Mouse (Mus musculus) heart, postnatal 10 days (tissue): ENCODE measurements at regions not wholly inside any gene's neighbourhood (a gene's known extent, or its start where the extent isn't known, plus 50 kb on each side); places are given as distances from the start of the nearest gene placed in this dataset.

ENCODE experiments used
- DNase-seq, 2 experiments: peaks; one replicate each; pipeline ENCODE4 v3.0.0; 2021
- intact Hi-C: fragments of 180-260 bp; cut with DNase I; formaldehyde crosslinking; loops from one replicate; pipeline ENCODE4 v1.15.1; 2025

DNA sequence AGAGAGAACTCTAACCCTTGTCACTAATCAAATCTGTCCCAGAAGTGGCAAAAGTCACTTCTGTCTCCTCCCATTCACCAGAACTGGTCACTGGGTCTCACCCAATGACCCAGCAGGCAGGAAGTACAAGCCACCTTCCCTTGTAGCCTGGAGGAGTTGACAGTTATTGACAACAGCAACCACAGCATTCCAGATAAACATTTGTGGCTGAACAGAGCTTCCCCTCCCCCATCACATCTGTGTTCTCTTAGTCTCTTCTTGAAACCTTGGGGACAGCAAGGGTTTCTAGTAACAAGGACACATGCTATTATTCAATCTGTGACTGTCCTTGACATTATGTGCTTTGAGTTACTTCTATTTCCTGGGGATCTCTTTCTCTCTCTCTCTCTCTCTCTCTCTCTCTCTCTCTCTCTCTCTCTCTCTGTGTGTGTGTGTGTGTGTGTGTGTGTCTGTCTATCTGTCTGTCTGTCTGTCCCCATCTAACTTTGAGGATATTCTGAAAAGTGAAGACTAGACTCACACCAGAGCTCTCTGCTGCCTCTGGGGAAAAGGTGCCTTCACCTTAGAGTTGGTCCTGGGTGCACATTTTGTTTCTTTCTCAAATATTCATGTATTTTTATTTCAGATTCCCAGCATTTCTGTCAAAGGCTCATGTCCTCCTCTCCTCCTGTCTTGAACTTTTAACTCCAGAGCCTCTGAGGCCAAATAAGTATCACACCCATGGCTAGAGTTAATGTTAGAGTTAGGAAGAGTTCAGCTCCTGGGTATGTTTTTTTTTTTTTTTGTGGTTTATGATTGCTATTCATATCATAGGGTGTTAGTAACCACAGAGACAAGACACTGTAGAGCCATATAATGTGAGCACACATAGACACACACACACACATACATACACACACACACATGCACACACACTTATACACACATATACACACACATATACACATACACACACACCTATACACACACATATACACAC, 65.4 kb upstream of the Tut7 start:
- DNase-seq: no peak
- intact Hi-C loops: loop anchor here (2.0 kb wide), 2 partner anchors 288 to 580 kb away; partner anchors contain the start of gene Gas1

DNA sequence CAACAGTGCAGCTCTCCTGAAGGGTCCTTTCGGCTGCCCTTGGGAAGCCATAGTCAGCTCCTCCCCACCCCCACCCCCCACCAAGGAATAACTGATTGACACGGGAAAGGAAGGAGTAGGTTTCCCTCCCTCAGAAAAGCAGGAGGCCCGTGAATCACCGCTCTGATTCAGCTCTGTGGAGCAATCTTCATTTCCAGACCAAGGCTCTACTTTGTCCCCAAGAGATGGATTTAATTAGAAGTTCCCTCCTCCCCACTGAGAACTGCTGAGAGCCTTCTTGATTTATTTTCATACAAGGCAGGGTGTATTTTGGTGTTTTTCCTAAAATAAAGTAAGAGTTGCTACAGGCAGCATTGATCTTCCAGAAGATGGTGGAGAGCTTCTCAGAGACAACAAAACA, 64.4 kb upstream of the Tut7 start:
- DNase-seq: no peak
- intact Hi-C loops: no loop called here

DNA sequence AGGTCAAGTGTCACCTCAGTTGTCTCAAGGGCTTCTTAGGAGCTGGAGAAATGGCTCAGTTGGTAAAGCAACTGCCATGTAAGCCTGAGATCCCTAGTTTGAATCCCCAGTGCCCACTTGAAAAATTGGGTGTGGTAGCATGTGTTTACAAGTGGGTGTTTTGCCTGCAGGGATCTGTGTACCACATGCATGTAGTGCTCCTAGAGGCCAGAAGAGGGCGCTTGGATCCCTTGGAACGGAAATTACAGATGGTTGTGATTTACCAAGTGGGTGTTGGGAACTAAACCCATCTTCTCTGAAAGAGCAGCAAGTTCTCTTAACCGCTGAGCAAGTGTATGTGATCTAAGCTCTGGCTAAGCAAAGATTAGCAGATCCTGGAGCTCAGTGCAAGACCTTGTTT, 63.6 kb upstream of the Tut7 start:
- intact Hi-C loops: no loop called here
- no peak for DNase-seq

DNA sequence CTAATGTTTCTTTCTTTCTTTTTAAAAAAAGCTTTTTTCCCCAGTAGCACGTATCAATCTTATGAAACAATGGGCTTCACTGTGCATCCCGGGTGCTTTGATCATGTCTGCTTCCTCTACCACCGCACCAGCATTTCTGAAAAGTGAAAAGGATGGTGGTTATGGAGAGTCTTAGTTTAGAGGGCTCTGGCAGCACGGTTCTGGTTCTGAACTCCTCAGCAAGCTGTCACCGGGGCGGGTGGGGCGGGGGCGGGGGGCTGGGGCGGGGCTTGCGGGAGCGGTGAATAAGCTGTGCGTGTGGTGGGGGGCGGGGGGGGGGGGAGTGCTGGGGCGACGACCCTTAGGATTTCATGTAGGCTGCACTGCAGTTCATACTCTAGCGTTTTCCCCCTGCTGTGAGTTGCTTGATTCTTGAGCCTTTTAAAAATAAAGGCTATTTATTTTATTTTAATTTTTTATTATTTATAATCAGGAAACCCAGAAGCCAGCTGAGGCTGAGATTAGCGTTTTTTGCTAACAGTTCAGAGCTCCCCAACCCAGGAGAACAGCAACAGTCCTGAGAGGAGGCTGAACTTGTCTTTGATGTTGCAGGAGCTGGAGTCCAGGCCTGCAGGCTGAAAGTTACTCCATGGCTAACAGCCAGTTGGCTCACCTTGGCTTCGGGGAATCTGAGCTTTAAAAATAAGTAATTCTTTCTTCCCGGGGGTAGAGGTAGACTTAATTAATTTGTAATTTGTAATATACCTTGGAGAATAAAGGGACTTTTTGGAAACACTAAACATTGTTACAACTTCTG, 59.2 kb upstream of the Tut7 start:
- peak in 1 of 2 experiments; percentile 24 for DNase-seq
- intact Hi-C loops: no loop called here

DNA sequence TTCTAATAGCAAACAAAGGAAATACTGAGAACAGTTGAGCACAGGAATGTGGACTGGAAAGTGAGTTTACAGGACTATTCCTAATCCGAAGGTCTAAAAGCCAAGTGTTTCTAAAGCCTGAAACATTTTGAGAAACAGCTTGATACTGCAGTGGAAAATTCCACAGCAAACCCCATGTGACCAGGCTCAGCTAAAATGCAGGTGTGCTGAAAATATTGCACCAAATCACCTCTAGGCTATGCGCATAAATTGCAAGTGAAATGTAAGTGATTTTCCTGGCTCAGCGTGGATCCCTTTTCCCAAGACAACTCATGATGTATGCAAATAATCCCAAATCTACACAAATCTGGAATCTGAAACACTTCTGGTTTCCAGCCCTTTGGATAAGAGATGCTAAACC, 57.1 kb upstream of the Tut7 start:
- intact Hi-C loops: no loop called here
- DNase-seq: no peak

DNA sequence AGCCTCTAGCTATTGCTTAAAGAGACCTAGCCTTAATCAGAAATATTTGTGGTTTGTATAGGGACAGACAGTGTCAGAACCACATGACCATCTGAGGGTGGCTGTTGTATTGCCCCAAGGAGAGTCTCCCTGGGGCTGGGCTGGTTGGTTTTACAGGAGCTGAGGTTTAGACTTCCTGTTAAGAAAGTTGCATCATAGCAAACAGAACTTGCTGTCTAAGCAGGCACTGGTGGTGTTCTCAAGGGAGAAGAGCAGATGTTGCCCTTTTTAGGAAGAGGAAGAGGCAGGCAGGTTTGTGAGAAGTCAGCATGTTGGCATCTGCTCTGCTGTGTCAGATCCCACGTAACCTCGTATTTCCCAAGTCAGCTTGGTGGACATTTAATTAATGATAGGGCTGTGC, 52.7 kb upstream of the Tut7 start:
- DNase-seq: no peak
- intact Hi-C loops: no loop called here

DNA sequence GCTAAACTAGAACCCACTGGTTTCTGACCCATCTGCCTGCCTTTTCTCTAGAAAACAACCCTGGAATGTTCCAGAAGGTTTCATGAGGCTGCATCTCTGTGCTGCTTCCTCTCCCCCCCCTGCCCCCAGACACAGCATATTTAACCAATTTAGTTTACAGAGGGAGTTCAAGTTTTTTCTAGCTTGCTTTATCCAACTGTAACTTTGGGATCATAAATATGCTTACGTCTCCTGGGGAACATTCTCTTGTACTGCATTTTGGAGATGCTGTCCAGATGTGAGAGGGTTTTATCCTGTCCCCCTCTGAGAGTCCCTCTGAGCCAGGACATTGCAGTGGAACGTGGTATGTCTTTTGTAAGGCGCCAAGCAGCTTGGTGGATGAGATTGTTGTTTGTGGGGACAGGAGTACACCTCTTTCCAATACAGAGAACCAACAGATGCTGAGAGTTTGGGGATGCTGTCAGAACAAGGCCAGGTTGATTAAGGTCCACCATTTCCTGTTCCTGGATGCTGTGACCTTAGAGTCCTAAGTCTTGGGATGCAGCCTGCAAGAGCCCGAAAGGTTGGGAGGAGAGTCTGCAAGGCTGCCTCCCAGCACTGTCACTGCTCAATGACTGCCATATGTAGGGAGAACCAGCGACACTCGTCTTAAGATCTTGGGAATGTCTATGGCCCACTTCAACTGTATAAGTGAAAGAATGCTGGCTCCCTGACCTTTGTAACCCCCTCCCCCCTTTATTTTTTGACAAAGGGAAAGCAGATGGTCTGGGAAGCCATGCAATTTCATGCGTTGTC, 51.4 kb upstream of the Tut7 start:
- no peak for DNase-seq
- intact Hi-C loops: no loop called here
